Mouse (Mus musculus) limb, embryonic 12.5 days (tissue): ENCODE measurements around the gene Ecpas. TPM values are rescaled to one million over a fixed set of nuclear protein-coding genes. Genes with fewer than 3 reads are reported as not detected.

ENCODE experiments used
- ATAC-seq: fragments of 200-750 bp; cut with Nextera tagmentation; 2 replicates; pipeline ENCODE4 v1.8.0; 2017; ENCODE audit warnings: low read depth, moderate TSS enrichment; ENCODE audit not compliant: insufficient number of reproducible peaks, insufficient read depth, low FRiP score, low TSS enrichment
- H3K27ac ChIP-seq: fragments of 300-500 bp; sonication (generic); 2 replicates; pipeline ENCODE4 v1.5.1; 2016; ENCODE audit warnings: mild to moderate bottlenecking, moderate library complexity
- H3K27me3 ChIP-seq: fragments of 300-500 bp; sonication (generic); 2 replicates; pipeline ENCODE4 v1.6.1; 2016; ENCODE audit warnings: mild to moderate bottlenecking, moderate library complexity
- H3K36me3 ChIP-seq: fragments of 300-500 bp; sonication (generic); 2 replicates; pipeline ENCODE4 v1.6.1; 2016; ENCODE audit warnings: mild to moderate bottlenecking, moderate library complexity
- H3K4me1 ChIP-seq: fragments of 300-500 bp; sonication (generic); replicated peaks from 2 replicates; pipeline ENCODE4 v1.6.1; 2016
- H3K4me2 ChIP-seq: fragments of 300-500 bp; sonication (generic); 2 replicates; pipeline ENCODE4 v1.6.1; 2016; ENCODE audit warnings: mild to moderate bottlenecking, moderate library complexity
- H3K4me3 ChIP-seq: fragments of 300-500 bp; sonication (generic); replicated peaks from 2 replicates; pipeline ENCODE4 v1.5.1; 2016; ENCODE audit warnings: mild to moderate bottlenecking
- H3K9ac ChIP-seq: fragments of 300-500 bp; sonication (generic); replicated peaks from 2 replicates; pipeline ENCODE4 v1.6.1; 2016; ENCODE audit warnings: mild to moderate bottlenecking, moderate library complexity
- H3K9me3 ChIP-seq: fragments of 300-500 bp; sonication (generic); 2 replicates; pipeline ENCODE4 v1.6.1; 2016; ENCODE audit warnings: mild to moderate bottlenecking, moderate library complexity
- WGBS: fragments of 180-500 bp; shearing (Covaris S2); methylation state at CpG from one replicate; pipeline ENCODE4 v1.1.7; 2016; 5-methylcytosine and 5-hydroxymethylcytosine counted together
- polyA plus RNA-seq: library from polyadenylated mRNA; unstranded; fragments of >200 nt; fragmentation: Nextera tagmentation; extraction: Ambion mirVana; gene quantifications from 2 replicates; pipeline ENCODE4 v1.2.1, GENCODE M21; 2016

Gene Ecpas
- polyA plus RNA-seq, 1 experiment from 2014 or later, result 46.2 TPM

GRCm38 (mm10) chr4:58934308-58934707 is 21.8 kb upstream of the Ecpas start:
- H3K36me3 ChIP-seq, result no peaks in the 10 kb centered on the region
- H3K9ac ChIP-seq, result no peak overlapping the region
- H3K4me2 ChIP-seq, result no peak overlapping the region
- H3K27me3 ChIP-seq, result no peaks in the 10 kb centered on the region
- H3K9me3 ChIP-seq, result no peaks in the 10 kb centered on the region
- ATAC-seq, result no peak
- H3K4me3 ChIP-seq, result no peak overlapping the region
- no peak overlapping the region for H3K27ac ChIP-seq
- H3K4me1 ChIP-seq, result no peaks in the 10 kb centered on the region
- WGBS, result 84% methylated on average over 4 of the region's 4 CpGs

- Histone ChIP-seq H3K9me3 (no peaks in the 10 kb centered on the region), H3K9ac (no peak overlapping the region), H3K4me1 (no peaks in the 10 kb centered on the region), H3K4me2 (no peak overlapping the region), H3K4me3 (no peak overlapping the region), H3K36me3 (no peaks in the 10 kb centered on the region), H3K27me3 (no peaks in the 10 kb centered on the region), H3K27ac (no peak overlapping the region)
- 62% methylated on average over 6 of the region's 6 CpGs for WGBS
- ATAC-seq, result no peak
Measured at GRCm38 (mm10) chr4:58932541-58932940, 20.0 kb upstream of the Ecpas start.

DNA sequence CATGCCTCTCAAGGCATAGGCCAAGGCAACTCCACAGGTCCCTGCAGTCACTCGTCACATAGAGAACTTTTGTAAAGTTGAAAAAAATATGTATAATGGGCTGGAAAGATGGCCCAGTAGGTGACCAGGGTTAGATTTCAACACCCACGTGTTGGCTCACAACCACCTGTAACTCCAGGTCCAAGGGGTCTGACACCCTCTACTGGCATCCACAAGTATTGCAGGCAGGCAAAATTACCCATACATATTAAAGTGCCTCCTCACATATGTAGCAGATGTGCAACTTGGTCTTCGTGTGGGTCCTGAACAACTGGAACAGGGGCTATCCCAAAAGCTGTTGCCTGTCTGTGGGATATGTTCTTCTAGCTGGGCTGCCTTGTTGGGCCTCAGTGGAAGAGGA is 15.1 kb upstream of the Ecpas start:
- ATAC-seq, result no peak
- Histone ChIP-seq H3K27ac (no peak overlapping the region), H3K9ac (no peak overlapping the region), H3K36me3 (no peaks in the 10 kb centered on the region), H3K4me2 (no peak overlapping the region), H3K4me1 (no peaks in the 10 kb centered on the region), H3K9me3 (peaks cover 4% of the 10 kb centered on the region; the same call in 1 of the 2 replicates), H3K4me3 (no peak overlapping the region), H3K27me3 (no peaks in the 10 kb centered on the region)
- 65% methylated on average over 3 of the region's 3 CpGs for WGBS

DNA sequence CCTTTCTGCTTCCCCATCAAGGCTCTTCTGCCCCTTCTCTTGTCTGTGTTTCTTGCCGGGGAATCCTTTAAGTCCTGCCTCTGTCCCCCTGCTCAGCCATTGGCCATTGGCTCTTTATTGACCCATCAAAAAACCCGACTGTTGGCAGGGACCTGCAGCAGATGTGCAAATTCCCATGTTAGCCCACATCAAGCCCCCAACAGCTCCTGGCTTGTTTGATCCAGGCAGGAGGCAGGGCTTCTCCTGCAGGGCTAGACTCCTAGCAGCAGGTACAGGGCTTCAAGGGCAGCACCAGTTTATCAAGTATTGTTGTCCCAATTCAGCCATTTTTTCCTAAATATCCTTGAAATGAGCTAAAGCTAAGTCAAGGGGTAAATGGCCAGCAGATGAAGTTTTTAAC is 13.6 kb upstream of the Ecpas start:
- WGBS, result 26% methylated on average over 2 of the region's 2 CpGs
- no peak for ATAC-seq
- H3K4me3 ChIP-seq, result no peak overlapping the region

DNA sequence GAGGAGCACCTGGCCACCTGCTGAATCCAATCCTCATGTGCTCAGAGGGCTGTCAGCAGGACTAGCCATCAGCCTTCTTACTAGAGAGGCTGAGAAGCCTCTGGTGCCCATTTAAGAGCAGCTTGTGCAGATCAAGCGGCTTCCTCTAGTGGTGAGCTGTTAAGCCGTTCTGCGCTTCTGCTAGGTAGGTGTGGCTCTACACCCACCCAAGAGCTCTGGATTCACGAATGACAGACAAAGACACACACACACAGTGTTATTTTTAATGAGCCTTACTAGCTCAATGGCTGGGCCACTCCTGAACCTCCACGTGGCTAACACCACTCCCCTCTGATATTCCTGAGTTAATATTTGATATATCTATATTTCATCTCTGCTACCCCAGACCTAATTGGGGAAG is 13.1 kb upstream of the Ecpas start:
- WGBS, result 26% methylated on average over 5 of the region's 5 CpGs
- H3K27ac ChIP-seq, result no peak overlapping the region
- no peak overlapping the region for H3K4me3 ChIP-seq
- no peaks in the 10 kb centered on the region for H3K4me1 ChIP-seq
- no peak overlapping the region for H3K9ac ChIP-seq
- H3K36me3 ChIP-seq, result no peaks in the 10 kb centered on the region
- H3K9me3 ChIP-seq, result peaks cover 4% of the 10 kb centered on the region; the same call in 1 of the 2 replicates
- no peak; the same call in 1 of the 2 replicates for ATAC-seq
- H3K27me3 ChIP-seq, result no peaks in the 10 kb centered on the region
- H3K4me2 ChIP-seq, result no peak overlapping the region

More for the DNA sequence above, 13.6 kb upstream of the Ecpas start:
- Histone ChIP-seq H3K27ac (no peak overlapping the region), H3K27me3 (no peaks in the 10 kb centered on the region), H3K9me3 (peaks cover 4% of the 10 kb centered on the region; the same call in 1 of the 2 replicates), H3K9ac (no peak overlapping the region), H3K36me3 (no peaks in the 10 kb centered on the region), H3K4me1 (no peaks in the 10 kb centered on the region), H3K4me2 (no peak overlapping the region)

DNA sequence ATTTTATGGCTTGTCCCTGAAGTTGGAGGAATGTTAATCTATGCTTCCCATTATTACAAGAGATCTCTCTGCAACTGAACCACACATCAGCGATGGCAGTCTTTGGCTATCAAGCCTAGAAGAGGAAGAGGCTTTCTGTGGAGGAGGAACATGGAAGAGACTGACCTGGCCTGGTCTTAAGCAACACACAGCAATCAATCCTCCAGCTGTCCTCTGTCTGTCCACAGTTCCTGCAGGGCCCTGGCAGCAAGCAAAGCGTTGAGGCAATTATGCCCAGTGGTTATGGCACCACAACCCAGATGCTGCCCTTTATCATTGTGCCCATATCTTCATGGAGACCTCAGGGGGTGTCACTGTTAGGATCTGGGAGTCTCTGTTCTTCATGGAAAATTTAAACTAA is 11.4 kb upstream of the Ecpas start:
- peaks cover 4% of the 10 kb centered on the region; the same call in 1 of the 2 replicates for H3K9me3 ChIP-seq
- ATAC-seq, result no peak
- no peaks in the 10 kb centered on the region for H3K36me3 ChIP-seq
- 75% methylated on average over 2 of the region's 2 CpGs for WGBS
- no peaks in the 10 kb centered on the region for H3K4me1 ChIP-seq
- no peak overlapping the region for H3K9ac ChIP-seq
- H3K4me2 ChIP-seq, result no peak overlapping the region
- no peaks in the 10 kb centered on the region for H3K27me3 ChIP-seq
- no peak overlapping the region for H3K27ac ChIP-seq
- no peak overlapping the region for H3K4me3 ChIP-seq

GRCm38 (mm10) chr4:58915081-58915826 is 2.7 kb upstream of the Ecpas start:
- Histone ChIP-seq H3K4me1 (peaks cover 11% of the 10 kb centered on the region), H3K27me3 (no peaks in the 10 kb centered on the region), H3K4me2 (no peak overlapping the region), H3K4me3 (no peak overlapping the region), H3K27ac (no peak overlapping the region), H3K9ac (no peak overlapping the region), H3K36me3 (no peaks in the 10 kb centered on the region), H3K9me3 (no peaks in the 10 kb centered on the region)
- no peak for ATAC-seq
- 78% methylated on average over 8 of the region's 8 CpGs for WGBS

DNA sequence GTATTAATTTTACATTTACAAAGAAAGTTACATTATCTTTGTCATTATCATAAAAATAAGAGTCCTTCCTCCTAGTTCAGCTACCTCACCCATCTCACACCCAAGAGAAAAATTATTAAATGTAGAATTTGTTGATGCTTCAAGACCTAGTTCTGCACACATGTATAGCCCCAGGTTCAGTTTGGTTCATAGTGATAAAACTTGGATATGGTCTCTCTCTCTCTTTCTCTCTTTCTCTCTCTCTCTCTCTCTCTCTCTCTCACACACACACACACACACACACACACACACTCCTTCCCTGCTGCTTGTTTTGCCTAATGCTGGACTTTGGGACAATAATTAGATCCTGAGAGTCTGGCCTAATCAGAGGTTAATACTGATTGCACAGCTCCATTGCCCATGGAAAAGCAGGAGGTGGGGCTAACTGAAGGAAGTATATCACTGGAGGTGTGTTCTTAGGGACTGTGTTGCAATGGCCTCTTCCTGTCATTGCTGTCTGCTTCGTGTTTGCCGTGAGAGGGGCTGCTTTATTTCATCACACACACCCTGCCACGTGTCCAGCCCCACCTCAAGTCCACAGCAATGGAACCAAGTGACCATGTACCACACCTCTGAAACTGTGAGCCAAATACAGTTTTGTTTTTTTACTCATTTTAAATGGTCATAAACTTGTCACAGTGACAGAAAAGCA is 932 bp upstream of the Ecpas start:
- H3K4me2 ChIP-seq, result peak overlapping the region; percentile 65
- H3K36me3 ChIP-seq, result no peaks in the 10 kb centered on the region
- no peak overlapping the region for H3K27ac ChIP-seq
- H3K9ac ChIP-seq, result no peak overlapping the region
- ATAC-seq, result no peak
- H3K9me3 ChIP-seq, result no peaks in the 10 kb centered on the region
- H3K27me3 ChIP-seq, result no peaks in the 10 kb centered on the region
- H3K4me1 ChIP-seq, result peaks cover 13% of the 10 kb centered on the region
- WGBS, result 29% methylated on average over 3 of the region's 3 CpGs
- H3K4me3 ChIP-seq, result peak overlapping the region; percentile 91

- under 1% methylated on average over 84 of the region's 126 CpGs for WGBS
- H3K9me3 ChIP-seq, result no peaks in the 10 kb centered on the region
- H3K4me2 ChIP-seq, result peak overlapping the region; percentile 65
- peak overlapping the region; percentile 99 for H3K27ac ChIP-seq
- peak overlapping the region; percentile 91 for H3K4me3 ChIP-seq
- no peaks in the 10 kb centered on the region for H3K36me3 ChIP-seq
- peaks cover 13% of the 10 kb centered on the region for H3K4me1 ChIP-seq
- peak overlapping the region; percentile 97 for H3K9ac ChIP-seq
- H3K27me3 ChIP-seq, result no peaks in the 10 kb centered on the region
- peak; percentile 72 for ATAC-seq
Measured at GRCm38 (mm10) chr4:58911831-58912628, 519 bp downstream of the Ecpas start.

GRCm38 (mm10) chr4:58911069-58911830 is 1.3 kb downstream of the Ecpas start:
- peaks cover 13% of the 10 kb centered on the region for H3K4me1 ChIP-seq
- H3K9me3 ChIP-seq, result no peaks in the 10 kb centered on the region
- no peaks in the 10 kb centered on the region for H3K36me3 ChIP-seq
- H3K4me2 ChIP-seq, result peak overlapping the region; percentile 65
- WGBS, result under 1% methylated on average over 52 of the region's 56 CpGs
- ATAC-seq, result peak; percentile 55
- no peaks in the 10 kb centered on the region for H3K27me3 ChIP-seq
- H3K4me3 ChIP-seq, result peak overlapping the region; percentile 91
- H3K9ac ChIP-seq, result peak overlapping the region; percentile 97
- H3K27ac ChIP-seq, result peak overlapping the region; percentile 99
